Mouse (Mus musculus): ENCODE measurements around the gene Vwa1. TPM values are rescaled to one million over a fixed set of nuclear protein-coding genes. Genes with fewer than 3 reads are reported as not detected.
A peak's percentile ranks its signal among the peaks of the same experiment; 100 is the strongest.

The Vwa1 gene
- polyA plus RNA-seq, 1 experiment from 2014 or later: 9.6 TPM

GRCm38 (mm10) chr4:155777816-155778215 lies 3.3 kb upstream of the Vwa1 start:
- Histone ChIP-seq H3K4me3 (no peak overlapping the region), H3K36me3 (no peaks in the 10 kb centered on the region), H3K9me3 (no peaks in the 10 kb centered on the region), H3K27me3 (peaks cover 9% of the 10 kb centered on the region; the same call in 1 of the 2 replicates), H3K9ac (no peak overlapping the region), H3K4me2 (no peak overlapping the region), H3K4me1 (peaks cover 38% of the 10 kb centered on the region), H3K27ac (no peak overlapping the region)
- no peak for ATAC-seq (ENCODE audit: insufficient number of reproducible peaks, insufficient read depth, low FRiP score, low TSS enrichment, low read depth)
- 73% methylated on average over 2 of the region's 2 CpGs for whole genome bisulfite sequencing

GRCm38 (mm10) chr4:155776704-155777335 lies 2.3 kb upstream of the Vwa1 start:
- Histone ChIP-seq H3K36me3 (no peaks in the 10 kb centered on the region), H3K9me3 (no peaks in the 10 kb centered on the region), H3K4me1 (peaks cover 38% of the 10 kb centered on the region), H3K4me2 (no peak overlapping the region), H3K9ac (no peak overlapping the region), H3K4me3 (no peak overlapping the region), H3K27me3 (peaks cover 10% of the 10 kb centered on the region; the same call in 1 of the 2 replicates), H3K27ac (no peak overlapping the region)
- ATAC-seq (ENCODE audit: insufficient number of reproducible peaks, insufficient read depth, low FRiP score, low TSS enrichment, low read depth): no peak
- 17% methylated on average over 2 of the region's 2 CpGs for WGBS

- Histone ChIP-seq H3K9me3 (no peaks in the 10 kb centered on the region), H3K27me3 (peaks cover 15% of the 10 kb centered on the region; the same call in 1 of the 2 replicates), H3K4me3 (no peak overlapping the region), H3K4me1 (peaks cover 37% of the 10 kb centered on the region), H3K27ac (peak overlapping the region; percentile 75; the same call in 1 of the 2 replicates), H3K4me2 (no peak overlapping the region), H3K9ac (no peak overlapping the region), H3K36me3 (no peaks in the 10 kb centered on the region)
- ATAC-seq (ENCODE audit: insufficient number of reproducible peaks, insufficient read depth, low FRiP score, low TSS enrichment, low read depth): no peak
- WGBS: 78% methylated on average over 3 of the region's 3 CpGs
These were observed 1.4 kb upstream of the Vwa1 start for GRCm38 (mm10) chr4:155775855-155776254.

GRCm38 (mm10) chr4:155774971-155775740 lies 658 bp upstream of the Vwa1 start:
- peak overlapping the region; percentile 83 for H3K4me2 ChIP-seq
- no peak for ATAC-seq (ENCODE audit: insufficient number of reproducible peaks, insufficient read depth, low FRiP score, low TSS enrichment, low read depth)
- no peaks in the 10 kb centered on the region for H3K9me3 ChIP-seq
- H3K27me3 ChIP-seq: peaks cover 16% of the 10 kb centered on the region; the same call in 1 of the 2 replicates
- WGBS: 49% methylated on average over 9 of the region's 9 CpGs
- H3K36me3 ChIP-seq: no peaks in the 10 kb centered on the region
- H3K4me3 ChIP-seq: peak overlapping the region; percentile 43
- H3K9ac ChIP-seq: peak overlapping the region; percentile 54
- H3K27ac ChIP-seq: peak overlapping the region; percentile 75
- peaks cover 41% of the 10 kb centered on the region for H3K4me1 ChIP-seq

- H3K4me3 ChIP-seq: peak overlapping the region; percentile 43
- peak overlapping the region; percentile 54; the same call in 1 of the 2 replicates for H3K9ac ChIP-seq
- H3K27me3 ChIP-seq: peaks cover 16% of the 10 kb centered on the region; the same call in 1 of the 2 replicates
- H3K4me2 ChIP-seq: peak overlapping the region; percentile 83
- H3K27ac ChIP-seq: no peak overlapping the region
- ATAC-seq (ENCODE audit: insufficient number of reproducible peaks, insufficient read depth, low FRiP score, low TSS enrichment, low read depth): no peak
- no peaks in the 10 kb centered on the region for H3K36me3 ChIP-seq
- no peaks in the 10 kb centered on the region for H3K9me3 ChIP-seq
- peaks cover 48% of the 10 kb centered on the region for H3K4me1 ChIP-seq
- 30% methylated on average over 5 of the region's 5 CpGs for WGBS
These were observed 991 bp downstream of the Vwa1 start for GRCm38 (mm10) chr4:155773335-155774078.

GRCm38 (mm10) chr4:155772786-155773185 lies 1.7 kb downstream of the Vwa1 start:
- Histone ChIP-seq H3K36me3 (no peaks in the 10 kb centered on the region), H3K9me3 (no peaks in the 10 kb centered on the region), H3K4me3 (no peak overlapping the region), H3K4me1 (peaks cover 48% of the 10 kb centered on the region), H3K9ac (no peak overlapping the region), H3K27me3 (peaks cover 16% of the 10 kb centered on the region; the same call in 1 of the 2 replicates), H3K4me2 (no peak overlapping the region), H3K27ac (no peak overlapping the region)
- WGBS: 85% methylated on average over 13 of the region's 13 CpGs
- no peak for ATAC-seq (ENCODE audit: insufficient number of reproducible peaks, insufficient read depth, low FRiP score, low TSS enrichment, low read depth)

- H3K9me3 ChIP-seq: no peaks in the 10 kb centered on the region
- no peak for ATAC-seq (ENCODE audit: insufficient number of reproducible peaks, insufficient read depth, low FRiP score, low TSS enrichment, low read depth)
- no peak overlapping the region for H3K27ac ChIP-seq
- peaks cover 44% of the 10 kb centered on the region for H3K4me1 ChIP-seq
- H3K9ac ChIP-seq: no peak overlapping the region
- H3K4me2 ChIP-seq: no peak overlapping the region
- peaks cover 16% of the 10 kb centered on the region; the same call in 1 of the 2 replicates for H3K27me3 ChIP-seq
- no peak overlapping the region for H3K4me3 ChIP-seq
- 86% methylated on average over 2 of the region's 2 CpGs for WGBS
- no peaks in the 10 kb centered on the region for H3K36me3 ChIP-seq
These were observed 2.8 kb downstream of the Vwa1 start for GRCm38 (mm10) chr4:155771706-155772105.

GRCm38 (mm10) chr4:155770626-155771025 lies 3.9 kb downstream of the Vwa1 start:
- no peaks in the 10 kb centered on the region for H3K36me3 ChIP-seq
- H3K27me3 ChIP-seq: peaks cover 16% of the 10 kb centered on the region; the same call in 1 of the 2 replicates
- peaks cover 39% of the 10 kb centered on the region for H3K4me1 ChIP-seq
- 42% methylated on average over 24 of the region's 24 CpGs for WGBS
- H3K9me3 ChIP-seq: no peaks in the 10 kb centered on the region
- no peak for ATAC-seq (ENCODE audit: insufficient number of reproducible peaks, insufficient read depth, low FRiP score, low TSS enrichment, low read depth)
- peak overlapping the region; percentile 74 for H3K4me2 ChIP-seq
- peak overlapping the region; percentile 54 for H3K4me3 ChIP-seq
- H3K27ac ChIP-seq: no peak overlapping the region
- peak overlapping the region; percentile 80 for H3K9ac ChIP-seq

- Histone ChIP-seq H3K4me2 (peak overlapping the region; percentile 74), H3K9ac (peak overlapping the region; percentile 80), H3K4me3 (peak overlapping the region; percentile 54), H3K36me3 (no peaks in the 10 kb centered on the region), H3K27me3 (peaks cover 16% of the 10 kb centered on the region; the same call in 1 of the 2 replicates), H3K27ac (peak overlapping the region; percentile 48), H3K9me3 (no peaks in the 10 kb centered on the region), H3K4me1 (peaks cover 33% of the 10 kb centered on the region)
- ATAC-seq (ENCODE audit: insufficient number of reproducible peaks, insufficient read depth, low FRiP score, low TSS enrichment, low read depth): peak; percentile 68
- WGBS: under 1% methylated on average over 39 of the region's 39 CpGs
These were observed 4.5 kb downstream of the Vwa1 start for GRCm38 (mm10) chr4:155769880-155770512.

GRCm38 (mm10) chr4:155769496-155769879 lies 5.0 kb downstream of the Vwa1 start:
- Histone ChIP-seq H3K27ac (peak overlapping the region; percentile 48), H3K9me3 (no peaks in the 10 kb centered on the region), H3K36me3 (no peaks in the 10 kb centered on the region), H3K4me2 (peak overlapping the region; percentile 74), H3K4me3 (peak overlapping the region; percentile 54), H3K27me3 (peaks cover 16% of the 10 kb centered on the region; the same call in 1 of the 2 replicates), H3K9ac (peak overlapping the region; percentile 80), H3K4me1 (peaks cover 28% of the 10 kb centered on the region)
- WGBS: 68% methylated on average over 5 of the region's 5 CpGs
- ATAC-seq (ENCODE audit: insufficient number of reproducible peaks, insufficient read depth, low FRiP score, low TSS enrichment, low read depth): no peak

GRCm38 (mm10) chr4:155762357-155762756 lies 12.1 kb downstream of the Vwa1 start:
- 94% methylated on average over 3 of the region's 3 CpGs for WGBS
- H3K9ac ChIP-seq: 0 out of 2 replicates have a peak overlapping the region, but pooled peaks have one; percentile 2

More at GRCm38 (mm10) chr4:155762357-155762756, 12.1 kb downstream of the Vwa1 start:
- H3K4me2 ChIP-seq: peak overlapping the region; percentile 97; the same call in 1 of the 2 replicates
- H3K27me3 ChIP-seq: no peaks in the 10 kb centered on the region
- ATAC-seq (ENCODE audit: insufficient number of reproducible peaks, insufficient read depth, low FRiP score, low TSS enrichment, low read depth): no peak
- H3K27ac ChIP-seq: no peak overlapping the region
- peaks cover 2% of the 10 kb centered on the region; the same call in 1 of the 2 replicates for H3K36me3 ChIP-seq
- H3K4me3 ChIP-seq: no peak overlapping the region
- H3K9me3 ChIP-seq: no peaks in the 10 kb centered on the region
- peaks cover 22% of the 10 kb centered on the region for H3K4me1 ChIP-seq

Data from embryonic facial prominence, embryonic 13.5 days (tissue).